Mouse (Mus musculus) liver, embryonic 14.5 days (tissue): ENCODE data around the gene 4930550C14Rik.

Experiments used
- CTCF ChIP-seq: IDR thresholded peaks from 2 replicates; pipeline ENCODE4 v1.5.1; 2016; ENCODE audit warnings: antibody characterized with exemption, low read depth, control low read depth
- EP300 ChIP-seq: IDR thresholded peaks from 2 replicates; pipeline ENCODE4 v1.6.1; 2016; ENCODE audit warnings: antibody characterized with exemption, low read depth

DNA sequence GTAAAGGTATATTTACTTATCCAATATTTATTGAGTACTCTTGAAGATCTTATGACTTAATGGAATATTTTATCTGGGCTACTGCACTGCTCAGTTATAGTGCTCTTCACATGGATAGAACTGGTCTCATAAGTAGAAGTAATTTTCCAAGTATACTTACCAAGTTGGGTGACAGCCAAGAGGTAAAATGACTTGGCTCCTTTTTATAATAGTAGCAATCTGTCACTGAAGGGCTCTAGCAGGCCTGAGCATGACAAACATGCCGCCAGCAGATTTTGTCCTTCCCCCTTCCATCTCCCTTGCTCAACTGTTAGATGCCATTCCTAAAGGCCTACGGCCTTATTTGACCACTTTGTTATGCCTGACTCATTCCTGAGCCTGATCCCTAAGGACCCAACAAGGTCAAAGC lies 6.8 kb downstream of the 4930550C14Rik start:
- TF ChIP-seq CTCF (no peak), EP300 (no peak)
